Mouse (Mus musculus) layer of hippocampus, postnatal 14 days (tissue): ENCODE measurements around the gene Kcnk3. TPM values are rescaled to one million over a fixed set of nuclear protein-coding genes. Genes with fewer than 3 reads are reported as not detected.

Experiments
- DNase-seq, 2 experiments: peaks; one replicate each; pipeline ENCODE4 v3.0.0; 2021 to 2022; ENCODE audit warnings: low spot score in 2 of 2, mixed read lengths in 1 of 2
- total RNA-seq, 2 experiments: library from RNA; stranded (reverse); gene quantifications; 2 replicates each; pipeline ENCODE4 v1.2.3; 2021

The Kcnk3 gene
- total RNA-seq, 2 experiments from 2014 or later = 6.9 to 9.0 TPM

GRCm38 (mm10) chr5:30587101-30587500 is 869 bp upstream of the Kcnk3 start:
- DNase-seq = no peak

GRCm38 (mm10) chr5:30588301-30588968 is 465 bp downstream of the Kcnk3 start:
- no peak for DNase-seq

GRCm38 (mm10) chr5:30589069-30589468 is 1.1 kb downstream of the Kcnk3 start:
- DNase-seq = no peak

GRCm38 (mm10) chr5:30589546-30589945 is 1.6 kb downstream of the Kcnk3 start:
- no peak for DNase-seq

- no peak for DNase-seq
These were observed 2.3 kb downstream of the Kcnk3 start for GRCm38 (mm10) chr5:30590231-30590630.

GRCm38 (mm10) chr5:30591205-30591731 is 3.3 kb downstream of the Kcnk3 start:
- no peak for DNase-seq

GRCm38 (mm10) chr5:30591786-30592185 is 3.8 kb downstream of the Kcnk3 start:
- DNase-seq = no peak

- DNase-seq = no peak
These were observed 4.5 kb downstream of the Kcnk3 start for GRCm38 (mm10) chr5:30592279-30592980.

- no peak for DNase-seq
These were observed 5.4 kb downstream of the Kcnk3 start for GRCm38 (mm10) chr5:30593360-30593759.

GRCm38 (mm10) chr5:30593811-30594504 is 6.0 kb downstream of the Kcnk3 start:
- DNase-seq = no peak

- no peak for DNase-seq
These were observed 7.1 kb downstream of the Kcnk3 start for GRCm38 (mm10) chr5:30594953-30595560.

GRCm38 (mm10) chr5:30601397-30601796 is 13.4 kb downstream of the Kcnk3 start:
- no peak for DNase-seq

GRCm38 (mm10) chr5:30603255-30603654 is 15.3 kb downstream of the Kcnk3 start:
- no peak for DNase-seq

GRCm38 (mm10) chr5:30603926-30604325 is 16.0 kb downstream of the Kcnk3 start:
- DNase-seq = no peak

- no peak for DNase-seq
These were observed 16.8 kb downstream of the Kcnk3 start for GRCm38 (mm10) chr5:30604769-30605188.

- no peak for DNase-seq
These were observed 17.7 kb downstream of the Kcnk3 start for GRCm38 (mm10) chr5:30605649-30606048.

- peak; percentile 69 to 81 for DNase-seq
These were observed 18.6 kb downstream of the Kcnk3 start for GRCm38 (mm10) chr5:30606424-30607073.

GRCm38 (mm10) chr5:30609094-30609493 is 21.1 kb downstream of the Kcnk3 start:
- DNase-seq = no peak

- no peak for DNase-seq
These were observed 22.1 kb downstream of the Kcnk3 start for GRCm38 (mm10) chr5:30609918-30610645.

- no peak for DNase-seq
These were observed 23.1 kb downstream of the Kcnk3 start for GRCm38 (mm10) chr5:30611091-30611490.
